Mouse (Mus musculus) gastrocnemius, adult 2 months (tissue): ENCODE data around the gene Cd22. TPM values are rescaled to one million over a fixed set of nuclear protein-coding genes. Genes with fewer than 3 reads are reported as not detected.

Source experiments
- DNase-seq: peaks from one replicate; pipeline ENCODE4 v3.0.0; 2022
- H3K27ac ChIP-seq: fragments of 200-600 bp; 2 replicates; pipeline ENCODE4 v1.8.1; 2022; ENCODE audit warnings: mild to moderate bottlenecking
- H3K4me3 ChIP-seq: fragments of 200-600 bp; 2 replicates; pipeline ENCODE4 v1.8.1; 2022; ENCODE audit warnings: mild to moderate bottlenecking, moderate library complexity
- CTCF ChIP-seq: fragments of 200-600 bp; IDR thresholded peaks from 2 replicates; pipeline ENCODE4 v1.8.1; 2022; ENCODE audit warnings: antibody characterized with exemption, mild to moderate bottlenecking, moderate library complexity
- intact Hi-C: fragments of 180-260 bp; cut with DNase I; formaldehyde crosslinking; loops from one replicate; pipeline ENCODE4 v1.15.1; 2025
- total RNA-seq, 2 experiments: library from RNA; stranded (reverse); gene quantifications; 2 replicates each; pipeline ENCODE4 v1.2.3; 2021

Gene Cd22
- total RNA-seq, 2 experiments from 2014 or later = 0.31 TPM; not detected in 1

DNA sequence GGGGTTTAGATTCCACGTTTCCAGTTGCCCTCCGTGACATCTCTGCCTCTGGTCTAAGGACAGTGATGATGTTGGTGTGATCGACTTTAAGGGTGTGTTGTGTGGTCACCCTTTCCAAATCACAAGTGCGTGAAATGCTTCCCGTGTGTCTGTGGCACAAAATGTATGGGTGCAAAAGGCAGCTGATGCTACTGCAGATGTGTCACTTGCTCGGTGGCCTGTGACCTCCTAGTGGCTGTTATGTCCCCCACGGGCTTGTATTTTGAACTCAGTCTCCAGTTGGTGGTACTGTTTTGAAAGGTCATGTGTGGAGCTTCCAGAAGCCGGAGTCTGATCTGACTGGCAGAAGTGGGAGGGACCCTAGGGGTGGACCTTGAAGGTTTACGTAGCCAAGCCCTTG lies 11.6 kb upstream of the Cd22 start:
- DNase-seq = no peak
- TF ChIP-seq CTCF = no peak
- intact Hi-C loops = no loop called here
- Histone ChIP-seq H3K4me3 (no peak overlapping the region), H3K27ac (no peak overlapping the region)

GRCm38 (mm10) chr7:30890681-30891080 lies 10.5 kb upstream of the Cd22 start:
- Histone ChIP-seq H3K4me3 (no peak overlapping the region), H3K27ac (no peak overlapping the region)
- TF ChIP-seq CTCF = no peak
- intact Hi-C loops = no loop called here
- no peak for DNase-seq

DNA sequence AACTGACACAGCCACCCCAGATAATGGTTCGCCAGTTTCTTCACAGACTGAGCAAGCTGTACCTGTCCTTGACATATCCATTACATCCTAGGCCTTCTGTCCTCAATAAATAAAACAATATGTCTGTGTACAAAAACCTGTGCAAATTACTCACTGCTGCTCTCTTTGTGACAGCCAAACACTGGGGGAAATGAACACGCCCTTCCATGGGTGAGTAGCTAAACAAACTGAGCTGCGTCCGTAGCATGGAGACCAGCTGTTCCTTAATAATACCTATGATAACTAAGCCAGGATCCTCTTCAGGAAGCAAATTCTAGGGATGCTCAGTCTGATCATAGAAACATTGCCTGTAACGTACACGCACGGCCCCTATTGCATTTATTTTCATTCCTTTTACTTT lies 8.6 kb upstream of the Cd22 start:
- TF ChIP-seq CTCF = no peak
- Histone ChIP-seq H3K27ac (no peak overlapping the region), H3K4me3 (no peak overlapping the region)
- no peak for DNase-seq
- intact Hi-C loops = no loop called here

DNA sequence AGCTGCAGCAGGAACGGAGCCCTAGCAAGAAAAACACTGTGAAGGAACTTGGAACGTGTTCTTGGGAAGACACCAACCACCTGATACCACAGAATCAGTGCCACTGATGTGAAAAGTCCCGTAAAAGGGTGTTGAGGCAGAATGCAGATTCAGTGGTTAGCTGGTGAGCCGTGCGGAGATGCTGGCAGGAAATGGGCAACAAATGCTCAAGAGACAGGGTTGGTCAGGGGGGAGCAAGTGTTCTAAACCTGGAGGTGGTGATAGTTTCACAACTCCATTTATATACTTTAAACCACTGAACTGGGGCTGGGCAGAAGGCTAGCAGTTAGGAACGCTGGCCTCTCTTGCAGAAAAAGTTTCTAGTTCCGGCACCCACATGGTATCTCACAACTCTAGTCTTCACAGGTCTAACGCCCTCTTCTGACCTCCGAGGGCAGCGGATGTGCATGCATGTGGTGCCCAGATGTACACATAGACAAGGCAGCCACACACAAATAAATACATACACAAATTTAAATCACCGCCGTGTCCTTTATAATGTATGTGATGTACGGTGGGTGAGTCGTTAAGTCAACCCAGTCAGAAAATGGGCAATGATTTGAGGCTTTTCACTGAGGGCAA lies 7.5 kb upstream of the Cd22 start:
- intact Hi-C loops = no loop called here

DNA sequence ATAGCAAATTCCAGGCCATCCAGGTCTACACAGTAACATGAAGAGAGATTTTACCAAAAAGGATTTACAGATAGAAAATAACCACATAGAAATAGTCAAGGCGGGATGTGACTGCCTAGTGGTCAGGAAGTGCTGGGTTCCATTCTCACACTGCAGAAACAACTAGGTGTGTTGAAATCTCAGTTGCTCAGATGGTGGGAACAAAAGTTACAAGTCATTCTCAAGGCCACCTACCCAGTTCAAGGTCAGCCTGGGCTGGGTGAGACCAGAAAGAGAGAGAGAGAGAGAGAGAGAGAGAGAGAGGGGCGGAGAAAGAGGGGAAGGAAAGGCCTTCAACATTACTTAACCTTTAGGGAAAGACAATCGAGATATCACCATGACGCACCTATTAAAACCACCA lies 6.7 kb upstream of the Cd22 start:
- no peak for DNase-seq
- TF ChIP-seq CTCF = no peak
- intact Hi-C loops = no loop called here
- Histone ChIP-seq H3K27ac (no peak overlapping the region), H3K4me3 (no peak overlapping the region)

More for the DNA sequence above, 7.5 kb upstream of the Cd22 start:
- no peak for DNase-seq
- no peak overlapping the region for H3K4me3 ChIP-seq
- no peak overlapping the region for H3K27ac ChIP-seq
- no peak for TF ChIP-seq CTCF

DNA sequence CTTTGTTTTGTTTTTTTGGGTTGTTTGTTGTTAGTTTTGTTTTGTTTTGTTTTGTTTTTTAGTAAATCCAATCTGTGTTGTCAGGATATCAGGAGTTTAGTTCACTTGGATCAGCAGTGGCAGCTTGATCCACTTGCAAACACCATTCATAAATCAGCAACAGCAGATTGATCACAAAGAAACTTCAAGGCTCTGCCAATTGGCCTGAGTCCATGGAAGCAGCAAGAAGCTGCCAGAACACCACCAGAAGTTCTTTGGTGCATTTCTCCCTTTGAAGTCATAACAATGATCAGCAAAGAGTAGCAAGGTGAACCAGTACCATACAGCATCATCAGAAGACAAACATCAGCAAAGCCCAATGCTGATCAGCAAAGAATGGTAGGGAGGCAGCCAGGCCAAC lies 3.9 kb upstream of the Cd22 start:
- no peak overlapping the region for H3K27ac ChIP-seq
- intact Hi-C loops = no loop called here
- no peak for DNase-seq
- TF ChIP-seq CTCF = no peak
- H3K4me3 ChIP-seq = no peak overlapping the region

GRCm38 (mm10) chr7:30881367-30881766 lies 1.2 kb upstream of the Cd22 start:
- H3K4me3 ChIP-seq = no peak overlapping the region
- intact Hi-C loops = no loop called here
- TF ChIP-seq CTCF = no peak
- no peak for DNase-seq
- no peak overlapping the region for H3K27ac ChIP-seq

- intact Hi-C loops = loop anchor here (10.0 kb wide), 1 partner anchor 216 kb away; no protein-coding TSS in a partner anchor
- no peak for TF ChIP-seq CTCF
- no peak overlapping the region for H3K27ac ChIP-seq
- DNase-seq = no peak
- H3K4me3 ChIP-seq = no peak overlapping the region
Observed at GRCm38 (mm10) chr7:30878950-30879349, 1.2 kb downstream of the Cd22 start.

DNA sequence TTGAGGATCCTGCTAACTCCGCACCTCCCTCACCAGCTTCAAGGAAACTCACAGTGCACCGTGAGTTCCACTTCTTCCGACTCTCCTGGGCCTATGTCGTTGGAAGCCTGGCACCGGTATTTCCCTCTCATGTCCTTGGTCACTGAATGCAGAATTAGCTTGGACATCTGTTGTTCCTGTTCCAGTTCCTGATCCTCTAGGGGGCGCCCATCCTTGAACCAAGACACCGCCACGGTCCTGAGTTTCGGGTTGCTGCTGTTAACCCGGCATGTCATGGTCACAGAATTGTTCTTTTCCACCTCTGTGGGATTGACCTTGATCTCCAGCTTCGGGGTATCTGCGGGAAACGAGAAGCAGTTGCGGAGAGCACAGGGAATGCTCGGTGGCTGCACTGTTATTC lies 7.1 kb downstream of the Cd22 start:
- no peak overlapping the region for H3K27ac ChIP-seq
- peak overlapping the region; percentile 34; the same call in 1 of the 2 replicates for H3K4me3 ChIP-seq
- intact Hi-C loops = loop anchor here (2.0 to 10.0 kb wide), 2 partner anchors 102 to 222 kb away; no protein-coding TSS in a partner anchor
- DNase-seq = peak; percentile 78
- peak; percentile 75 for TF ChIP-seq CTCF

- peak overlapping the region; percentile 57; the same call in 1 of the 2 replicates for H3K27ac ChIP-seq
- intact Hi-C loops = no loop called here
- TF ChIP-seq CTCF = no peak
- DNase-seq = no peak
- no peak overlapping the region for H3K4me3 ChIP-seq
Observed at GRCm38 (mm10) chr7:30863386-30863785, 16.8 kb downstream of the Cd22 start.

- Histone ChIP-seq H3K4me3 (no peak within 1 kb of the TSS), H3K27ac (no peak within 1 kb of the TSS)
- intact Hi-C loops = no loop called here
- no peak for DNase-seq
- TF ChIP-seq CTCF = no peak
Observed at GRCm38 (mm10) chr7:30861464-30861863, 18.7 kb downstream of the Cd22 start, which contains the start of gene Ffar1. Gene Ffar1, minus strand, starts transcription at chr7:30861564.

DNA sequence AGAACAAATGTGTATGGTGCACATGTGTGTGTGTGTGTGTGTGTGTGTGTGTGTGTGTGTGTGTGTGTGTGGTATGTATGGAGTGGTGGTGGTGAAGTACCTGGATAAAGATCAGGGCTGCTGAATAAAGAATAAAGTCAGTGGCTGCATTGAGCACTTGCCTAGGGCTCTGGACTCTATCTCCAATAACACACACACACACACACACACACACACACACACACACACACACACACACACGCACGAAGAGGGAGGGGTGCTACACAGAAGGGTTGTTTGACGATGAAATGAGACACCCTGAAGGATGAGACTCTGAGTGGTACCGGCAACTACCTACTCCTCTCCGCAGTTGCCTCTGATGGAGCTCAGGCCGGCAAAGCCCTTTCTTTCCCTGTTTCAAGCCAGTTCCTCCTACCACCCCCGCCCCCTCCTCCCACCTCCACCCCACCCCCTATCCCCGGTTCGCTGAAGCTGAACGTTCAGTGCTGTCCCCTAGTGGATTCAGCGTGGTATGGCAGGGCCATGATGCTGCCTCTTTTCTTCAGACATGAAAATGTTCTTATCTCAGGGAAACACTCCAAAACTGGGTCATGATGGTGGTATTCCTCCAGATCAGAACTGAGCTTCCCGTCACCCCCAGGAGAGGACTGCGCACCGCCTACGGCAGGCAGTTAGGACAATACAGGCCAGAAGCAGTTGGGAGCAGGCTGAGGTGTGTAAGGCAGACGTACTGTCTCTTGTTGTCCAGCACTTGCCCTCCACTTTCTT lies 20.3 kb downstream of the Cd22 start:
- no peak overlapping the region for H3K27ac ChIP-seq
- no peak overlapping the region for H3K4me3 ChIP-seq
- intact Hi-C loops = no loop called here
- peak; percentile 60 for TF ChIP-seq CTCF
- DNase-seq = peak; percentile 33

DNA sequence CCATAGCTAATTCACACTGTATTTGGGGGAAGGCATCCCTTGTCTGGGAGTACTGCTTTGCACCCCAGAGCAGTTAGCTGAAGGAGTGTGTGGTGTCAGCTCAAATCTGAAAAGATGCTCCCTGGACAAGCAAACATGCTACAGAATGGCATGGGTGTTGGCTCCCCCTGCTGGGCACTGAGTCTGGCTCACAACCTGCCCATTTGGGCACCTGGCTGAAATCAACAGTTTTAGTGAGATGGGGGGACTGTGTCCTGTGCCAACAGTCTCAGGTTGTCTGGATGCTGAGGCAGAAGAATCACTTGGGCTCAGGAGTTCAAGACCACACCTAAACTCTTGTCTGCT lies 20.9 kb downstream of the Cd22 start:
- no peak overlapping the region for H3K27ac ChIP-seq
- intact Hi-C loops = no loop called here
- H3K4me3 ChIP-seq = no peak overlapping the region
- peak; percentile 59 for TF ChIP-seq CTCF
- DNase-seq = peak; percentile 49

GRCm38 (mm10) chr7:30857746-30858145 lies 22.4 kb downstream of the Cd22 start:
- H3K4me3 ChIP-seq = no peak overlapping the region
- no peak overlapping the region for H3K27ac ChIP-seq
- TF ChIP-seq CTCF = no peak
- no peak for DNase-seq
- intact Hi-C loops = no loop called here
